Mouse (Mus musculus) left cerebral cortex, adult 18-20 months (tissue): ENCODE data around the gene Rai14. TPM values are rescaled to one million over a fixed set of nuclear protein-coding genes. Genes with fewer than 3 reads are reported as not detected.
A peak's percentile ranks its signal among the peaks of the same experiment; 100 is the strongest.

Experiments used
- DNase-seq, 2 experiments: peaks; one replicate each; pipeline ENCODE4 v3.0.0; 2021 to 2022; ENCODE audit warnings: low spot score in 2 of 2, mixed read lengths in 1 of 2
- total RNA-seq, 2 experiments: library from RNA; stranded (reverse); gene quantifications; 2 replicates each; pipeline ENCODE4 v1.2.3; 2021

The Rai14 gene
- total RNA-seq, 2 experiments from 2014 or later, result 7.3 to 11.1 TPM

- DNase-seq, result no peak
Measured at GRCm38 (mm10) chr15:10721259-10721781, 6.9 kb upstream of the Rai14 start.

GRCm38 (mm10) chr15:10720671-10721070 is 6.2 kb upstream of the Rai14 start:
- no peak for DNase-seq

GRCm38 (mm10) chr15:10720188-10720587 is 5.8 kb upstream of the Rai14 start:
- no peak for DNase-seq

- no peak for DNase-seq
Measured at GRCm38 (mm10) chr15:10719511-10719910, 5.1 kb upstream of the Rai14 start.

- DNase-seq, result no peak
Measured at GRCm38 (mm10) chr15:10718763-10719162, 4.3 kb upstream of the Rai14 start.

GRCm38 (mm10) chr15:10717284-10717683 is 2.9 kb upstream of the Rai14 start:
- no peak for DNase-seq

- no peak for DNase-seq
Measured at GRCm38 (mm10) chr15:10715966-10716365, 1.5 kb upstream of the Rai14 start.

- DNase-seq, result no peak
Measured at GRCm38 (mm10) chr15:10715139-10715505, 698 bp upstream of the Rai14 start.

GRCm38 (mm10) chr15:10713626-10714316 is 653 bp downstream of the Rai14 start:
- DNase-seq, result no peak

- DNase-seq, result no peak
Measured at GRCm38 (mm10) chr15:10713181-10713625, 1.2 kb downstream of the Rai14 start.

- no peak for DNase-seq
Measured at GRCm38 (mm10) chr15:10712288-10712687, 2.1 kb downstream of the Rai14 start.

GRCm38 (mm10) chr15:10711231-10711630 is 3.2 kb downstream of the Rai14 start:
- no peak for DNase-seq

- no peak for DNase-seq
Measured at GRCm38 (mm10) chr15:10708591-10709272, 5.7 kb downstream of the Rai14 start.

- DNase-seq, result no peak
Measured at GRCm38 (mm10) chr15:10707109-10707508, 7.3 kb downstream of the Rai14 start.

GRCm38 (mm10) chr15:10706414-10706813 is 8.0 kb downstream of the Rai14 start:
- DNase-seq, result no peak

GRCm38 (mm10) chr15:10705752-10706151 is 8.7 kb downstream of the Rai14 start:
- DNase-seq, result no peak

- no peak for DNase-seq
Measured at GRCm38 (mm10) chr15:10704328-10704727, 10.1 kb downstream of the Rai14 start.

- DNase-seq, result no peak
Measured at GRCm38 (mm10) chr15:10701571-10701970, 12.9 kb downstream of the Rai14 start.

- no peak for DNase-seq
Measured at GRCm38 (mm10) chr15:10700891-10701466, 13.4 kb downstream of the Rai14 start.

- DNase-seq, result peak in 1 of 2 experiments; percentile 17
Measured at GRCm38 (mm10) chr15:10696478-10697234, 17.8 kb downstream of the Rai14 start.

- no peak for DNase-seq
Measured at GRCm38 (mm10) chr15:10692627-10693026, 21.8 kb downstream of the Rai14 start.
